9 mouse cellular contexts compared by ENCODE assay signal in genomic region chr1:135788708-135789107, GRCm38 (mm10). TPM values are rescaled to one million over a fixed set of nuclear protein-coding genes. Genes with fewer than 3 reads are reported as not detected.
DNase-seq lines count a peak whose midpoint lies in the region; ATAC-seq and TF ChIP-seq lines count a peak whose summit lies in the region.
"Had no signal": no experiment of that assay in that cellular context is flagged by ENCODE, and none has a peak within 500 bp of the region (broad histone marks: within the 10 kb centered on the region; RNA-seq: fewer than 3 reads in every experiment).

No protein-coding gene starts in this region.

- H3K27me3 ChIP-seq in heart, embryonic 10.5 days (ENCODE audit: insufficient read depth, poor library complexity, severe bottlenecking) = no peaks in the 10 kb centered on the region
- H3K27me3 ChIP-seq in C2C12 (ENCODE audit: control insufficient read depth, insufficient read depth, insufficient read length) = no peaks in the 10 kb centered on the region
- H3K27me3 ChIP-seq in limb, embryonic 14.5 days (ENCODE audit: control insufficient read depth, insufficient read depth, low read length) = no peaks in the 10 kb centered on the region
- H3K27me3 ChIP-seq in small intestine, adult 2 months (ENCODE audit: control insufficient read depth, insufficient read depth, low read length) = no peaks in the 10 kb centered on the region
- peaks cover 35% of the 10 kb centered on the region for H3K27me3 ChIP-seq in forebrain, embryonic 10.5 days (ENCODE audit: poor library complexity, severe bottlenecking)
- H3K27me3 ChIP-seq: limb, embryonic 15.5 days had no signal

- peak; percentile 17 for TF ChIP-seq CTCF in C2C12 (IDR thresholded peaks at IDR 0.05; ENCODE audit: control insufficient read depth, insufficient read depth, insufficient read length)
- peak; percentile 47; the same call in 1 of the 2 replicates for TF ChIP-seq CTCF in small intestine, adult 2 months (IDR thresholded peaks at IDR 0.05; ENCODE audit: extremely low read depth, insufficient read length, insufficient replicate concordance, low read depth, low read length)

- H3K79me2 ChIP-seq in C2C12 (ENCODE audit: control insufficient read depth, insufficient read depth) = no peaks in the 10 kb centered on the region

- H3K4me1 ChIP-seq in heart, embryonic 10.5 days = peaks cover 45% of the 10 kb centered on the region
- peaks cover 5% of the 10 kb centered on the region for H3K4me1 ChIP-seq in limb, embryonic 14.5 days (ENCODE audit: control insufficient read depth, insufficient read depth, low read length)
- H3K4me1 ChIP-seq in small intestine, adult 2 months (ENCODE audit: control insufficient read depth, insufficient read depth, insufficient read length, low read length) = peaks cover 14% of the 10 kb centered on the region
- peaks cover 24% of the 10 kb centered on the region for H3K4me1 ChIP-seq in forebrain, embryonic 10.5 days

- no peaks in the 10 kb centered on the region for H3K36me3 ChIP-seq in heart, embryonic 10.5 days
- no peaks in the 10 kb centered on the region for H3K36me3 ChIP-seq in C2C12 (ENCODE audit: control insufficient read depth, insufficient read depth)
- H3K36me3 ChIP-seq in limb, embryonic 14.5 days (ENCODE audit: control insufficient read depth, insufficient read depth, low read length) = no peaks in the 10 kb centered on the region
- H3K36me3 ChIP-seq in small intestine, adult 2 months (ENCODE audit: control insufficient read depth, insufficient read depth, low read length) = no peaks in the 10 kb centered on the region
- no peaks in the 10 kb centered on the region for H3K36me3 ChIP-seq in forebrain, embryonic 10.5 days (replicated peaks)
- H3K36me3 ChIP-seq: limb, embryonic 15.5 days had no signal

- H3K27ac ChIP-seq in heart, embryonic 10.5 days = peak overlapping the region; percentile 66; the same call in 1 of the 2 replicates
- H3K27ac ChIP-seq in limb, embryonic 14.5 days (replicated peaks; ENCODE audit: low read depth, low read length) = no peak overlapping the region
- no peak overlapping the region for H3K27ac ChIP-seq in small intestine, adult 2 months (ENCODE audit: insufficient read depth, low read depth, low read length)
- no peak overlapping the region for H3K27ac ChIP-seq in forebrain, embryonic 10.5 days
- H3K27ac ChIP-seq: limb, embryonic 15.5 days had no signal

- H3ac ChIP-seq in C2C12 (ENCODE audit: control insufficient read depth, insufficient read length, low read depth) = no peak overlapping the region

- TF ChIP-seq POLR2A in limb, embryonic 14.5 days (IDR thresholded peaks at IDR 0.05; ENCODE audit: borderline replicate concordance, extremely low read depth, insufficient read depth, insufficient read length) = no peak
- TF ChIP-seq POLR2A in small intestine, adult 2 months (IDR thresholded peaks at IDR 0.05; ENCODE audit: low read depth, low read length) = no peak; the same call in 1 of the 2 replicates

- DNase-seq in heart, embryonic 10.5 days (ENCODE audit: low spot score) = no peak
- no peak for DNase-seq in heart, adult 11 months
- no peak for DNase-seq in limb, embryonic 14.5 days (ENCODE audit: low spot score)
- no peak for DNase-seq in left cerebral cortex, postnatal 4 days
- no peak for DNase-seq in forebrain, embryonic 10.5 days (ENCODE audit: extremely low spot score, low spot score)

- peak; percentile 35; the same call in 1 of the 2 replicates for ATAC-seq in common myeloid progenitor, adult 5-6 weeks (replicated peaks; ENCODE audit: low read depth, poor library complexity, severe bottlenecking)
- peak; percentile 17; the same call in 1 of the 2 replicates for ATAC-seq in limb, embryonic 14.5 days (ENCODE audit: low FRiP score, low read depth)

- no peaks in the 10 kb centered on the region for H3K79me3 ChIP-seq in C2C12 (ENCODE audit: low read depth)

- H3K9me3 ChIP-seq in heart, embryonic 10.5 days = no peaks in the 10 kb centered on the region
- H3K9me3 ChIP-seq in limb, embryonic 14.5 days (ENCODE audit: control insufficient read depth, low read length) = no peaks in the 10 kb centered on the region
- H3K9me3 ChIP-seq in forebrain, embryonic 10.5 days = no peaks in the 10 kb centered on the region
- H3K9me3 ChIP-seq: limb, embryonic 15.5 days had no signal

- no peak overlapping the region for H3K4me2 ChIP-seq in limb, embryonic 14.5 days (replicated peaks; ENCODE audit: low read depth, low read length, severe bottlenecking)
- H3K4me2 ChIP-seq: limb, embryonic 15.5 days had no signal

- peak overlapping the region; percentile 29; the same call in 1 of the 2 replicates for H3K4me3 ChIP-seq in heart, embryonic 10.5 days
- H3K4me3 ChIP-seq in C2C12 (ENCODE audit: insufficient read depth, poor library complexity, severe bottlenecking) = no peak overlapping the region
- no peak overlapping the region for H3K4me3 ChIP-seq in limb, embryonic 14.5 days (replicated peaks; ENCODE audit: low read length)
- H3K4me3 ChIP-seq in small intestine, adult 2 months (ENCODE audit: low read depth, low read length) = no peak overlapping the region
- no peak overlapping the region for H3K4me3 ChIP-seq in forebrain, embryonic 10.5 days
- H3K4me3 ChIP-seq: limb, embryonic 15.5 days had no signal

- intact Hi-C loops in left cerebral cortex, postnatal 4 days (cut with DNase I) = loop anchor here (5.0 kb wide), 1 partner anchor 66 kb away; the partner anchor contains the start of gene Csrp1

- 12% methylated on average over 10 of the region's 10 CpGs for WGBS in heart, embryonic 10.5 days
- 19% methylated on average over 10 of the region's 10 CpGs for WGBS in limb, embryonic 14.5 days
- 9% methylated on average over 10 of the region's 10 CpGs for WGBS in small intestine, adult 2 months
- WGBS in forebrain, embryonic 10.5 days = 59% methylated on average over 10 of the region's 10 CpGs

- H3K9ac ChIP-seq in limb, embryonic 14.5 days (ENCODE audit: low read depth, low read length, severe bottlenecking) = no peak overlapping the region
- H3K9ac ChIP-seq: limb, embryonic 15.5 days had no signal

TF ChIP-seq in C2C12, 6 proteins besides CTCF, POLR2A, EP300 and RAD21:
- TF ChIP-seq MYOD1 (IDR thresholded peaks at IDR 0.05; ENCODE audit: control insufficient read depth, insufficient read length, low read depth) = no peak
- TF ChIP-seq FOSL1 (IDR thresholded peaks at IDR 0.05; ENCODE audit: insufficient read depth, low read length, poor library complexity, severe bottlenecking) = no peak
- no peak for TF ChIP-seq MYOG (IDR thresholded peaks at IDR 0.05; ENCODE audit: control insufficient read depth, extremely low read depth, insufficient read length)
- TF ChIP-seq USF1 (IDR thresholded peaks at IDR 0.05; ENCODE audit: low read depth) = no peak
- TF ChIP-seq CEBPB (IDR thresholded peaks at IDR 0.05; ENCODE audit: low read depth) = no peak
- TF ChIP-seq MAX (IDR thresholded peaks at IDR 0.05) = no peak

RNA-seq across cellular contexts. Expression of gene Tnni1, which starts 9.5 kb away (rescaled TPM):
- polyA plus RNA-seq in heart, embryonic 10.5 days (2016; fragmentation: Nextera tagmentation; extraction: Ambion mirVana) = 2,290 and 3,821 TPM in 2 replicates
- 44.6 TPM for polyA plus RNA-seq in C2C12 (2012; fragmentation: generic; extraction: Trizol)
- not detected in 2 replicates for total RNA-seq in common myeloid progenitor, adult 5-6 weeks (2017)
- polyA plus RNA-seq in limb, embryonic 14.5 days (2012; rRNA removed) = 349 and 357 TPM in 2 replicates
- 300 and 419 TPM in 2 replicates for polyA plus RNA-seq in limb, embryonic 14.5 days (2014; fragmentation: Nextera tagmentation; extraction: Ambion mirVana)
- polyA plus RNA-seq in small intestine, adult 2 months (2012; rRNA removed) = 0.42 and 5.0 TPM in 2 replicates
- total RNA-seq in left cerebral cortex, postnatal 4 days (2021) = not detected
- polyA plus RNA-seq in forebrain, embryonic 10.5 days (2016; fragmentation: Nextera tagmentation; extraction: Ambion mirVana) = 0.55 and 1.3 TPM in 2 replicates

RNA-seq across cellular contexts. Expression of gene Phlda3, which starts 22.8 kb away (rescaled TPM):
- 63.2 and 65.3 TPM in 2 replicates for polyA plus RNA-seq in heart, embryonic 10.5 days (2016; fragmentation: Nextera tagmentation; extraction: Ambion mirVana)
- polyA plus RNA-seq in C2C12 (2012; fragmentation: generic; extraction: Trizol) = 318 TPM
- 1.6 and 2.2 TPM in 2 replicates for total RNA-seq in common myeloid progenitor, adult 5-6 weeks (2017)
- polyA plus RNA-seq in limb, embryonic 14.5 days (2012; rRNA removed) = 60.6 and 69.1 TPM in 2 replicates
- polyA plus RNA-seq in limb, embryonic 14.5 days (2014; fragmentation: Nextera tagmentation; extraction: Ambion mirVana) = 85.1 and 87.4 TPM in 2 replicates
- 8.7 and 10.5 TPM in 2 replicates for polyA plus RNA-seq in small intestine, adult 2 months (2012; rRNA removed)
- 10 to 100 TPM; 11.2 to 12.9 TPM for total RNA-seq in left cerebral cortex, postnatal 4 days (2021)
- polyA plus RNA-seq in forebrain, embryonic 10.5 days (2016; fragmentation: Nextera tagmentation; extraction: Ambion mirVana) = 20.2 and 21.4 TPM in 2 replicates

RNA-seq across cellular contexts. Expression of gene Lad1, which starts 29.7 kb away (rescaled TPM):
- 3.3 and 6.8 TPM in 2 replicates for polyA plus RNA-seq in heart, embryonic 10.5 days (2016; fragmentation: Nextera tagmentation; extraction: Ambion mirVana)
- polyA plus RNA-seq in C2C12 (2012; fragmentation: generic; extraction: Trizol) = 0.48 TPM
- total RNA-seq in common myeloid progenitor, adult 5-6 weeks (2017) = not detected in 2 replicates
- 10.9 and 12.2 TPM in 2 replicates for polyA plus RNA-seq in limb, embryonic 14.5 days (2012; rRNA removed)
- 20.9 and 25.9 TPM in 2 replicates for polyA plus RNA-seq in limb, embryonic 14.5 days (2014; fragmentation: Nextera tagmentation; extraction: Ambion mirVana)
- polyA plus RNA-seq in small intestine, adult 2 months (2012; rRNA removed) = 128 and 314 TPM in 2 replicates
- total RNA-seq in left cerebral cortex, postnatal 4 days (2021) = under 1 TPM; 0.64 to 0.86 TPM
- 3.1 and 3.7 TPM in 2 replicates for polyA plus RNA-seq in forebrain, embryonic 10.5 days (2016; fragmentation: Nextera tagmentation; extraction: Ambion mirVana)

RNA-seq across cellular contexts. Expression of gene Tnnt2, which starts 47.4 kb away (rescaled TPM):
- 2,168 and 3,634 TPM in 2 replicates for polyA plus RNA-seq in heart, embryonic 10.5 days (2016; fragmentation: Nextera tagmentation; extraction: Ambion mirVana)
- 167 TPM for polyA plus RNA-seq in C2C12 (2012; fragmentation: generic; extraction: Trizol)
- not detected in 2 replicates for total RNA-seq in common myeloid progenitor, adult 5-6 weeks (2017)
- polyA plus RNA-seq in limb, embryonic 14.5 days (2012; rRNA removed) = 44.5 and 108 TPM in 2 replicates
- 78.3 and 104 TPM in 2 replicates for polyA plus RNA-seq in limb, embryonic 14.5 days (2014; fragmentation: Nextera tagmentation; extraction: Ambion mirVana)
- polyA plus RNA-seq in small intestine, adult 2 months (2012; rRNA removed) = 0.56 TPM in 2 replicates
- under 1 TPM; 0.62 to 0.85 TPM for total RNA-seq in left cerebral cortex, postnatal 4 days (2021)
- polyA plus RNA-seq in forebrain, embryonic 10.5 days (2016; fragmentation: Nextera tagmentation; extraction: Ambion mirVana) = 0.45 TPM in 1 of 2 replicates, not detected in the other
